Mouse (Mus musculus): ENCODE measurements at regions not wholly inside any gene's neighbourhood (a gene's known extent, or its start where the extent isn't known, plus 50 kb on each side); places are given as distances from the start of the nearest gene placed in this dataset.

DNA sequence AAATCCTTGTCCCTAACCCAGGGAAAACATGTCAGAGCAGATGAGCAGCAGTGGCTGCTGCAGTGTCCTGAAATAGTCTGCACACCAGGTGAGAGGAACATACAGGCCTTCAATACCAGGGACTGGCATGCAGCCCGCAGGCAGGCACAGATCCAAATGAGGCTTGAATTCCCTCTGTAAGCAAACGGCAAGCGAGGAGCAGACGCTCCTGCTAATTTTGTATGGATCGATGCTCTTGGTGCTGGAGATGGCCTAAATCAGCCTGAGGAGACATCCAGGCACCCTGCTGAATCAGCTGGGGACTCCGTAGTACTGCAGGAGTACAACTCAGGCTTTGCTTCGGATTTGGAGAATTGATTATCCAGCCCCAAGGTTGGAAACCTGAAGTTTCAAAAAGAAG lies 1273.2 kb downstream of the Gsdmc2 start:
- TF ChIP-seq CTCF (IDR thresholded peaks at IDR 0.05; ENCODE audit: control insufficient read depth, insufficient read depth, insufficient replicate concordance, low read depth, low read length) (no peak), POLR2A (IDR thresholded peaks at IDR 0.05; ENCODE audit: control insufficient read depth, low read depth, low read length) (no peak)

Data from testis, adult 2 months (tissue).